Mouse (Mus musculus): Measurements from ENCODE around the gene Arhgef26. TPM values are rescaled to one million over a fixed set of nuclear protein-coding genes. Genes with fewer than 3 reads are reported as not detected.

The Arhgef26 gene
- polyA plus RNA-seq, 1 experiment, result 26.1 TPM

- peak overlapping the region; percentile 35 for H3K4me3 ChIP-seq (replicated peaks; ENCODE audit: insufficient read depth, low read depth, low read length)
- DNase-seq, result no peak
- H3K27me3 ChIP-seq (ENCODE audit: control insufficient read depth, insufficient read depth, low read length), result no peaks in the 10 kb centered on the region; the same call in 1 of the 2 replicates
- WGBS, result 27% methylated on average over 16 of the region's 16 CpGs
- no peak overlapping the region for H3K27ac ChIP-seq (ENCODE audit: insufficient read depth, low read length)
- TF ChIP-seq CTCF (IDR thresholded peaks at IDR 0.05; ENCODE audit: borderline replicate concordance, insufficient read depth, low read depth, low read length) (no peak), POLR2A (IDR thresholded peaks at IDR 0.05; ENCODE audit: borderline replicate concordance, insufficient read depth, low read length) (no peak)
- H3K4me1 ChIP-seq (ENCODE audit: control insufficient read depth, insufficient read depth, low read length), result no peaks in the 10 kb centered on the region
These were observed 2.1 kb downstream of the Arhgef26 start for GRCm38 (mm10) chr3:62340154-62340760.

GRCm38 (mm10) chr3:62340861-62341260 is 2.7 kb downstream of the Arhgef26 start:
- peak overlapping the region; percentile 21 for H3K4me3 ChIP-seq (replicated peaks; ENCODE audit: insufficient read depth, low read depth, low read length)
- H3K27me3 ChIP-seq (ENCODE audit: control insufficient read depth, insufficient read depth, low read length), result no peaks in the 10 kb centered on the region; the same call in 1 of the 2 replicates
- TF ChIP-seq CTCF (IDR thresholded peaks at IDR 0.05; ENCODE audit: borderline replicate concordance, insufficient read depth, low read depth, low read length) (no peak), POLR2A (IDR thresholded peaks at IDR 0.05; ENCODE audit: borderline replicate concordance, insufficient read depth, low read length) (no peak)
- H3K4me1 ChIP-seq (ENCODE audit: control insufficient read depth, insufficient read depth, low read length), result no peaks in the 10 kb centered on the region
- DNase-seq, result peak in 1 of 2 experiments; percentile 9
- WGBS, result 46% methylated on average over 2 of the region's 2 CpGs
- H3K27ac ChIP-seq (ENCODE audit: insufficient read depth, low read length), result no peak overlapping the region

DNA sequence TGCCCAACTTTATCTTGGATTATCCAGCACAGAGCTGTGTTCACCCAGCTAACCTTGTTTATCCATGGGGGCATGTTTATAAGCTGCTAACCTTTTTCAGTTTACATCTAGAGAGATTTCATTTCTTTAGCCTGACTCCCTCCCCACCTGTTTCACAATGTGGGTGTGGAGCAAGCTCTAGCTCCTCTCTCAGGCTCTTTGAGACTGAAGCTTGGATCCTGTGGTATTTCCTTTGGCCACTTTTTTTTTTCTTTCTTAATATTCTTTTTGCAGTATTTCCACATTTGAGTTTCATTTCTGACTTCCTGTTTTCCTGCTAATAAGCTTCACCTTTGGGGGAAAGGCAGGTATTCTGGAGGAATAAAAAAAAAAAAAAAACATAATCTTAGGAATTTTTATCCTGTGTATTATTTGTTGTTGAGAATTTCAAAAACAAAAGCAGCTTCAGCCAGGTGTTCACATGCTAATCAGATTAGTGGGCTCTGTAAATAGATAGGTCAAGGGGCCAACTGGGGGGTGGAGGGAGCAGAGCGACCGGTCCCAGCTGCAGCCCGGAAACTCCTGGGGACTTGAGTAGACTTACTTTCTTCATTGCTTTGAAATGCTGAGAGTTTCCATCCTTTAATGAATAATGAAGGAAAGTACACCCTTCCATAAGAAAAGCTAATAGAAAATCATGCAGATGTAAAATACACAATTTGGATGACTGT is 3.5 kb downstream of the Arhgef26 start:
- TF ChIP-seq CTCF (IDR thresholded peaks at IDR 0.05; ENCODE audit: borderline replicate concordance, insufficient read depth, low read depth, low read length) (no peak), POLR2A (IDR thresholded peaks at IDR 0.05; ENCODE audit: borderline replicate concordance, insufficient read depth, low read length) (no peak)
- 73% methylated on average over 3 of the region's 3 CpGs for WGBS
- DNase-seq, result no peak
- no peak overlapping the region for H3K27ac ChIP-seq (ENCODE audit: insufficient read depth, low read length)
- no peaks in the 10 kb centered on the region; the same call in 1 of the 2 replicates for H3K27me3 ChIP-seq (ENCODE audit: control insufficient read depth, insufficient read depth, low read length)
- H3K4me1 ChIP-seq (ENCODE audit: control insufficient read depth, insufficient read depth, low read length), result no peaks in the 10 kb centered on the region
- H3K4me3 ChIP-seq (replicated peaks; ENCODE audit: insufficient read depth, low read depth, low read length), result no peak overlapping the region

- no peak for TF ChIP-seq CTCF (IDR thresholded peaks at IDR 0.05; ENCODE audit: borderline replicate concordance, insufficient read depth, low read depth, low read length)
- TF ChIP-seq POLR2A (IDR thresholded peaks at IDR 0.05; ENCODE audit: borderline replicate concordance, insufficient read depth, low read length), result no peak
- Histone ChIP-seq H3K27me3 (ENCODE audit: control insufficient read depth, insufficient read depth, low read length) (no peaks in the 10 kb centered on the region), H3K4me1 (ENCODE audit: control insufficient read depth, insufficient read depth, low read length) (no peaks in the 10 kb centered on the region), H3K27ac (ENCODE audit: insufficient read depth, low read length) (peak overlapping the region; percentile 39; the same call in 1 of the 2 replicates), H3K4me3 (replicated peaks; ENCODE audit: insufficient read depth, low read depth, low read length) (no peak overlapping the region)
- DNase-seq, result no peak
- 90% methylated on average over 6 of the region's 6 CpGs for WGBS
These were observed 10.5 kb downstream of the Arhgef26 start for GRCm38 (mm10) chr3:62348514-62349217.

DNA sequence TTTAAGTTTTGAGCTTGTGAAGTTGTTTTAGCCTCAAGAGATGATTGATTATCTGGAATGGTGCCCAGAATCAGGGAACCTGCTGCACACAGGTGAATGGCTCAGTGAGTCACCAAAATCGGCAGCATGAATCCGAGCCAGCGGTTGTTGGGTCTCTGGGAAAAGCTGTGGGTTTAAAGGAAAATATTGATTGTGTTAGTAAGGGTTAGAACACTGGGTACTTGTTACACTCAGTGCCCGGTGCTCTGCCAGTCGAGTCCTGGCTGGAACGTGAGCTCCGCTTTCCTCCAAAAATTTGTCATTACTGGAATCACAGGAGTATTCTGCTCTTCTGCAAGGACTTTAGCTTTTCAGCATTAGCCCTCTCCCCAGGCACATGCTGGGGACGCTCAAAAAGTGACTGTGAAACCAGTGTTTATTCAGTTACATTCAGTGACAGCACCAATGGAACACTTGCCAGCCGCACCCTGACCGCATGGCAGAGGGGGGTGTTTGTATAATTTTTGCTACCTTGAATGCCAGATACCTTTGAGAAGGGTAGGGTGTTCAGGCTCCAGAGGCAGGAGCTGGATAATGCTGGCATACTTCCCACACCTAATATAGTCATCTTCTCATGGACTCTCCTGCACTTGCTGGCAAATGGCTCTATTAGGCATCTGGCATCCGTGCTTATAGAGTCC is 11.2 kb downstream of the Arhgef26 start:
- Histone ChIP-seq H3K27ac (ENCODE audit: insufficient read depth, low read length) (no peak overlapping the region), H3K4me1 (ENCODE audit: control insufficient read depth, insufficient read depth, low read length) (no peaks in the 10 kb centered on the region), H3K27me3 (ENCODE audit: control insufficient read depth, insufficient read depth, low read length) (no peaks in the 10 kb centered on the region), H3K4me3 (replicated peaks; ENCODE audit: insufficient read depth, low read depth, low read length) (no peak overlapping the region)
- 60% methylated on average over 11 of the region's 11 CpGs for WGBS
- TF ChIP-seq CTCF (IDR thresholded peaks at IDR 0.05; ENCODE audit: borderline replicate concordance, insufficient read depth, low read depth, low read length), result no peak
- TF ChIP-seq POLR2A (IDR thresholded peaks at IDR 0.05; ENCODE audit: borderline replicate concordance, insufficient read depth, low read length), result no peak
- DNase-seq, result no peak

DNA sequence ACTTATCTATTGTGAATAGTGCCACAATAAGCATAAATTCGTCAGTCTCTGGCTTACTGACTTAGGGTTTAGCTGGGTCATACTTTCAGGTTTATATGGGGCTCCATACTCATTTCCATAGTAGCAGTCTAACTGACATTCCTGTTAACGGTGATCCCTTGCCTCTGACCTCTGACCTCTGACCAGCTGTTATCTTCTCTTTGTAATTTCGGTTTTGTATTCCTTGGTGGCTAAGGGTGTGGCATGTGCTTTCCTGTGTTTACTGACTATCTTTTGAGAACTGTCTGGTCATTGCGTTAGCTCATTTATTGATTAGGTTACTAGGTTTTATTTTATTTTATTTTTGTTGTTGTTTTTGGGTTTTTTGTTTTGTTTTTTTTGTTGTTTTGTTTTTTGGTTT is 13.9 kb downstream of the Arhgef26 start:
- no peaks in the 10 kb centered on the region for H3K27me3 ChIP-seq (ENCODE audit: control insufficient read depth, insufficient read depth, low read length)
- H3K4me3 ChIP-seq (replicated peaks; ENCODE audit: insufficient read depth, low read depth, low read length), result no peak overlapping the region
- no peaks in the 10 kb centered on the region for H3K4me1 ChIP-seq (ENCODE audit: control insufficient read depth, insufficient read depth, low read length)
- no peak overlapping the region for H3K27ac ChIP-seq (ENCODE audit: insufficient read depth, low read length)
- 77% methylated on average over 4 of the region's 4 CpGs for WGBS
- DNase-seq, result no peak
- TF ChIP-seq POLR2A (IDR thresholded peaks at IDR 0.05; ENCODE audit: borderline replicate concordance, insufficient read depth, low read length) (no peak), CTCF (IDR thresholded peaks at IDR 0.05; ENCODE audit: borderline replicate concordance, insufficient read depth, low read depth, low read length) (no peak)

GRCm38 (mm10) chr3:62352876-62353275 is 14.7 kb downstream of the Arhgef26 start:
- TF ChIP-seq CTCF (IDR thresholded peaks at IDR 0.05; ENCODE audit: borderline replicate concordance, insufficient read depth, low read depth, low read length) (no peak), POLR2A (IDR thresholded peaks at IDR 0.05; ENCODE audit: borderline replicate concordance, insufficient read depth, low read length) (no peak)
- no peaks in the 10 kb centered on the region for H3K4me1 ChIP-seq (ENCODE audit: control insufficient read depth, insufficient read depth, low read length)
- DNase-seq, result no peak
- 91% methylated on average over 4 of the region's 4 CpGs for WGBS
- H3K4me3 ChIP-seq (replicated peaks; ENCODE audit: insufficient read depth, low read depth, low read length), result no peak overlapping the region
- H3K27me3 ChIP-seq (ENCODE audit: control insufficient read depth, insufficient read depth, low read length), result no peaks in the 10 kb centered on the region
- no peak overlapping the region for H3K27ac ChIP-seq (ENCODE audit: insufficient read depth, low read length)

All from cerebellum, adult 2 months (tissue).